Mouse (Mus musculus): ENCODE results near the gene Hikeshi.

Gene Hikeshi

GRCm38 (mm10) chr7:89948026-89948425 is 7.0 kb upstream of the Hikeshi start:
- POLR2A ChIA-PET: interaction anchor here in 2 of 4 experiments (0.6 to 3.8 kb wide), 6 partner anchors 17 to 41 kb away, joined by 3 to 13 read pairs (median 4); partner anchors contain the start of gene Eed (in 1 of the 2)

GRCm38 (mm10) chr7:89939497-89940353 is 1.3 kb downstream of the Hikeshi start:
- ChIA-PET POLR2A (interaction anchor here (0.8 to 6.1 kb wide), 45 partner anchors 7 to 536 kb away, joined by 3 to 104 read pairs (median 5); partner anchors contain the start of genes Eed (in 3 of the 4), Picalm (in 1 of the 4), Tmem126a (in 1 of the 4) and Tmem126b (in 1 of the 4)), CTCF (interaction anchor here in 3 of 4 experiments (0.7 to 2.3 kb wide), 3 partner anchors 13 to 59 kb away, joined by 3 to 7 read pairs (median 6); no protein-coding TSS in a partner anchor)

More at GRCm38 (mm10) chr7:89948026-89948425, 7.0 kb upstream of the Hikeshi start:
- CTCF ChIA-PET: interaction anchor here in 1 of 4 experiments (0.6 kb wide), 1 partner anchor 27 kb away, joined by 3 read pairs; no protein-coding TSS in a partner anchor

DNA sequence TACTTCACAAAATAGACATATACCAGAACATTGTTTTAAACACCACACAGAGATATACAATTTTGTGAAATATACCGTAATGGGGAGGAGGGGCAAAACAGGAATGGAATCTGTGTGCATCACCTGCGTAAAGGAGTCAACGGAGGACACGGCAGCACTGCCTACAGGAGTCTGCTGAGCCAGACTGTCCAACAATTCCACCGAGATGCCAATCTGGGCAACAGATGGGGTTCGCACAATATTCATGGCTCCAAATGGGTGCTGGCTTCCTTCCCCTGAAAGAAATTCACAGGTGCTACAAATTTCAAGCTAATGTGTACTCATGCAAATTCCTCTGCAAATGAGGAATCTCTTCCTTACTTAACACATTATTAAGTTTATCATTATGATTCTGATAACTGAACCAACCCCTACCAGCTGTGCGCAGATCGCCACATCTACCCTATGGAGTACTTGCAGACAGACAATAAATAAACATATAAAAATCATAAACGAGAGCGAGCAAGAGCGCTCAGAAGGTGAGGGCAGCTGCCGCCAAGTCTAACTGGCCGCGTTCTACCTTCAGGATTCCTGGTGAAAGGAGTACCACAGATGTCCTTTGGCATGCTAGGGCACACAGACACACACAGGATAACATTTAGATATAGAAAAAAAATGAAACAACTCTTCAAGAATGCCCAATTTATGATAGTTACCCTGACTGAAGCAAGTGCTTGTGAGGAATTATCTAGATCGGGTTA is 17.4 kb downstream of the Hikeshi start:
- ChIA-PET POLR2A (interaction anchor here in 3 of 4 experiments (0.6 to 5.2 kb wide), 8 partner anchors 9 to 34 kb away, joined by 3 to 36 read pairs (median 4); partner anchors contain the start of gene Hikeshi (in 1 of the 3)), CTCF (interaction anchor here in 3 of 4 experiments (0.7 to 1.4 kb wide), 3 partner anchors 15 to 41 kb away, joined by 3 to 6 read pairs (median 4); no protein-coding TSS in a partner anchor)

DNA sequence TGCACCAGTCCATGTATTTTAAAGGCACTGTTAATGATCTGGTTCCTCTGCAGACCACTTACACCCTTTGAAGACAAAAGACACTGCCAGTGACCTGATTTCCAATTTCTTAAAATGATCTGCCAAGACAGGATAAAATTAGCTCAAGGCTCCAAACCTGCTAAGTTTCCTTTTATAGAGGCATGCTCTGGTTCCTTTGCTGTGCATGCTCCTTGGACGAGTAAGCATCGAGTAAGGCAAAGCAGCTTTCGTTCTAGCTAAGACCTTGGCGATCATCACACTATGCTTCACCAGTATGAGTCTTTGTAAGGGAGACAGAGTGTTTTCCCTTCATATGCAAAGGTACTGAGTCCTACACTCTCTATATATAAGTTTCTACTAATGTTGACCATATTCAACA is 23.2 kb downstream of the Hikeshi start:
- CTCF ChIA-PET: interaction anchor here in 1 of 4 experiments (1.3 to 1.4 kb wide), 2 partner anchors 10 to 80 kb away, joined by 3 to 4 read pairs; no protein-coding TSS in a partner anchor
- POLR2A ChIA-PET: interaction anchor here in 1 of 4 experiments (1.1 kb wide), 1 partner anchor 10 kb away, joined by 5 read pairs; no protein-coding TSS in a partner anchor

DNA sequence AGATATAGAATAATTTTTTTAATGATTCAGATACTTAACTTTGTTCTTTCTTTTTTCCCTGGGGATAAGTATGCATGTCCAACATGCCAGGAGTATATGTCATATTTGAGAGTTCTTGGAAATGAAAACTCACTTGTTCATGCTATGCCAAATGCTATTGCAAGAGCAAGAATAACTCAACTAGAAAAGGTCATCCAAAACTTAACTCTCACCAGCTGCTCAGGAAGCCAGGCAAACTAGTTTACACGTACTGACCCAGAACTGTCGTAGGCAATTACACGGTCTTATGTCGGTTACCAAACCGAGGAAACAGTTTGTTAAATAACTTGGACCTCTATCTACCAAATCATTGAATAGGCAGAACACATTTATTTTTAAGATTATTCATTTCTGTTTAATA is 24.3 kb downstream of the Hikeshi start:
- CTCF ChIA-PET: interaction anchor here in 1 of 4 experiments (1.3 kb wide), 1 partner anchor 9 kb away, joined by 4 read pairs; no protein-coding TSS in a partner anchor
- POLR2A ChIA-PET: interaction anchor here in 1 of 4 experiments (2.4 kb wide), 1 partner anchor 24 kb away, joined by 5 read pairs; the partner anchor contains the start of gene Hikeshi

- POLR2A ChIA-PET: interaction anchor here in 1 of 4 experiments (0.6 to 1.1 kb wide), 4 partner anchors 9 to 431 kb away, joined by 3 to 5 read pairs (median 4); no protein-coding TSS in a partner anchor
- CTCF ChIA-PET: interaction anchor here in 2 of 4 experiments (0.6 kb wide), 2 partner anchors 362 to 1240 kb away, joined by 3 read pairs; no protein-coding TSS in a partner anchor
These were observed 27.4 kb downstream of the Hikeshi start for GRCm38 (mm10) chr7:89913432-89914158.

- POLR2A ChIA-PET: no interaction called here
- CTCF ChIA-PET: no interaction called here
These were observed 28.6 kb downstream of the Hikeshi start for GRCm38 (mm10) chr7:89912356-89912755.

DNA sequence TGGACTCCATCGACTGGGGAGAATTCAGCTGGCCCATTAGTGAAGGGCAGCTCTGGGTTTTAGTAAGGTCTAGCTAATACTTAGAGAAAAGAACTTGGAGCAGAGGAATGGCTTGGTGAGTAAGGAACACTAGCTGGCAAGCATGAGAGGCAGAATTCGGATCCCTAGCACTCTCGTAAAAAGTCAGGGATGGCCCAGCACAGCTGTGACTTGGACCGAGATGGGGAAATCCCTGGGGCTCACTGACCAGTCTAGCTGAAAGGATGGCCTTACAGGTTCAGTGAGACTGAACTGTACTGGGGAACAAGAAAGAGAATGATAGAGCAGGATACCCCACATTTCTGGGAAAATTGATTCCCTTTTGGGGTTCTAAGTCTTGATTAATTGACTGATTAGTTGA is 31.3 kb downstream of the Hikeshi start:
- ChIA-PET POLR2A (interaction anchor here in 2 of 4 experiments (0.5 to 1.1 kb wide), 5 partner anchors 20 to 583 kb away, joined by 3 to 4 read pairs (median 3); partner anchors contain the start of genes Picalm (in 1 of the 2) and Tmem126b (in 1 of the 2)), CTCF (interaction anchor here in 3 of 4 experiments (0.6 to 1.2 kb wide), 4 partner anchors 345 to 472 kb away, joined by 3 to 4 read pairs (median 3); no protein-coding TSS in a partner anchor)

DNA sequence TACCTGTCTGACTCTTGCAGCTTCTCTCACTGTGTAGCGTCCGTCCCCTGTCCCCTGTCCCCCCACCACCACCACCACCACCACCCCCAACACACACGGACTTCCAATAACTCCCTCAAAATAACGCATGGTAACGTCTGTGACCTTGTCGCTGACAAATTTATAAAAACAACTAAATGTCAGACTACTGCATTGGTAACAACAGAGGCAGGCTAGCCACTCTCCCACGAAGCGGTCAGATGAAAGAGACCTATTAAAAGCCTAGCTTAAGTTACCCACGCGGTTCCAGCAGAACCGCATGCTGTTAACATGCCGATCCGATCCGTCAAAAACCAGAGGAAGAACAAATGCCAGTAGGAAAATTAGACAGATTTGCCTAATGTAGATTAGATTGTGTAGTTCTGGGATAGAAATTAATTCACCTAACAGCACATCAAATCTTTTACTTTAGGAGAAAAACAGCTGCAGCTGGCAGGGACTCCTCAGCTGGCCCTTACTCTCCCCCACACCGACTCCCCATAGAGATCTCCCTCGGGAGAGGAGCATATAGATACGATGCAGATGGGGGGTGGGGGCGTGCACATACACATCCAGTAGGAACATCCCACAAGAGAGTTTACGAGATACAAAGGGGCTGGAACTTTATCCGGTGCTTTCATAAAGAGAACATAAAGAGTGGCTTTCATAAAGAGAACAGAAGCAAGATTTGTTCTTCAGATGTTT is 31.9 kb downstream of the Hikeshi start:
- CTCF ChIA-PET: interaction anchor here (0.6 to 1.6 kb wide), 12 partner anchors 8 to 1108 kb away, joined by 3 to 8 read pairs (median 4); no protein-coding TSS in a partner anchor
- POLR2A ChIA-PET: interaction anchor here in 3 of 4 experiments (0.8 to 1.9 kb wide), 6 partner anchors 14 to 567 kb away, joined by 3 to 4 read pairs (median 3); partner anchors contain the start of gene Tmem126b (in 1 of the 3)

GRCm38 (mm10) chr7:89908421-89908820 is 32.6 kb downstream of the Hikeshi start:
- POLR2A ChIA-PET: interaction anchor here in 2 of 4 experiments (0.8 to 1.9 kb wide), 4 partner anchors 15 to 223 kb away, joined by 3 to 4 read pairs (median 4); partner anchors contain the start of gene Picalm (in 1 of the 2)
- CTCF ChIA-PET: interaction anchor here (0.5 to 1.6 kb wide), 29 partner anchors 9 to 1108 kb away, joined by 3 to 9 read pairs (median 4); partner anchors contain the start of gene Hikeshi (in 1 of the 4)

- CTCF ChIA-PET: interaction anchor here (0.5 to 1.6 kb wide), 29 partner anchors 9 to 470 kb away, joined by 3 to 9 read pairs (median 4); partner anchors contain the start of gene Hikeshi (in 1 of the 4)
- POLR2A ChIA-PET: interaction anchor here in 2 of 4 experiments (0.5 to 1.9 kb wide), 4 partner anchors 33 to 223 kb away, joined by 3 to 8 read pairs (median 4); partner anchors contain the start of gene Picalm (in 1 of the 2)
These were observed 33.1 kb downstream of the Hikeshi start for GRCm38 (mm10) chr7:89907950-89908349.

DNA sequence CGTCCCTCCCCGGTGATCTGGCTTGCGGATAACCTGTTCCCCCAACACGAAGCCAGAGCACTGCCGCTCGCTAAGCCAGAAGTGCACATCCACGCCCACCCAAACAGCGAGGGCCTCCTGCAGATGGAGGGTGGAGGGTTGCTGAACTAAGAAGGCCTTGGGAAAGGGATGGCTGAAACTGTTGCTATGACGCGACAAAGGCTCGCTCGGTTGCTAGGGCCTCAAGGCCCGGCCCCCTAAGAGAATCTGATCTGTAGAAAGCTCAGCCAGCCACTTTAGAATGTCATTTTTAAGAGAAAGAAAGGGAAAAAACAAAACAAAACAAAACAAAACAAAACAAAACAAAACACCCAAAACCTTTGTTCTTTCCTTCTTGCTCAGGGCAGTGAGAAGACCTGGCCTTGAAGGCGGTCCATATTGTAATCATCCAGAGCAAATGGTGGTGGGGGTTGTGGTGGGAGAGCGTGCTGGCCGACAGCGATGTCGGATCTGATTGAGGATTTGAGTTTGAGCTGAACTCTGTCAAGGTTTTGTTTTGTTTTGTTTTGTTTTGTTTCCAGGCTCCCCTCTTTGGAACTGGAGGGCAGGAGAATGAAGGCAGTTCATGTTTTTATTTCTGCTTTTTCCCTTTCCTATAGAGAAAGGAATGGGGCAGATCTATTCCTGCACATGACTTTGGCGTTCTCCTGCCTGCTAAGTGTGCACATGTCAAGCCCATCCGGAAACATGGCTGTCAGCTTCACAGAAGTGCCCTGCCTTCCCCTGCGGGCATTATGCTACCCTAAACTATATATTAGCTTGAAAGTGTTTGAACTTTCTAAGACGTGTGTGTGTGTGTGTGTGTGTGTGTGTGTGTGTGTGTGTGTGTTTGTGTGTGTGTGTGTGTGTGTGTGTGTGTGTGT is 37.3 kb downstream of the Hikeshi start, which contains the start of gene Ccdc81:
Ccdc81 (minus strand) TSS at position 188 of the 902 bp plus-strand sequence.
- ChIA-PET CTCF (interaction anchor here in 3 of 4 experiments (0.7 to 0.9 kb wide), 3 partner anchors 95 to 426 kb away, joined by 3 read pairs; no protein-coding TSS in a partner anchor), POLR2A (interaction anchor here in 1 of 4 experiments (0.6 to 1.2 kb wide), 6 partner anchors 12 to 726 kb away, joined by 3 read pairs; no protein-coding TSS in a partner anchor)

- CTCF ChIA-PET: interaction anchor here in 3 of 4 experiments (0.6 to 0.8 kb wide), 3 partner anchors 95 to 425 kb away, joined by 3 to 4 read pairs (median 3); no protein-coding TSS in a partner anchor
- POLR2A ChIA-PET: interaction anchor here in 1 of 4 experiments (0.6 to 1.2 kb wide), 4 partner anchors 12 to 119 kb away, joined by 3 to 5 read pairs (median 3); no protein-coding TSS in a partner anchor
These were observed 38.0 kb downstream of the Hikeshi start for GRCm38 (mm10) chr7:89903007-89903406.

- CTCF ChIA-PET: interaction anchor here (0.5 to 1.7 kb wide), 27 partner anchors 9 to 1567 kb away, joined by 3 to 14 read pairs (median 3); no protein-coding TSS in a partner anchor
- POLR2A ChIA-PET: interaction anchor here in 2 of 4 experiments (0.6 to 1.4 kb wide), 5 partner anchors 9 to 552 kb away, joined by 3 to 5 read pairs (median 4); partner anchors contain the start of genes Ccdc81 (in 1 of the 2) and Hikeshi (in 1 of the 2)
These were observed 49.1 kb downstream of the Hikeshi start for GRCm38 (mm10) chr7:89891856-89892255.
